Mouse (Mus musculus): ENCODE results near the gene Prg2. TPM values are rescaled to one million over a fixed set of nuclear protein-coding genes. Genes with fewer than 3 reads are reported as not detected.

The Prg2 gene
- total and polyA plus RNA-seq, 3 experiments: 0.17 to 0.42 TPM; not detected in 1

DNA sequence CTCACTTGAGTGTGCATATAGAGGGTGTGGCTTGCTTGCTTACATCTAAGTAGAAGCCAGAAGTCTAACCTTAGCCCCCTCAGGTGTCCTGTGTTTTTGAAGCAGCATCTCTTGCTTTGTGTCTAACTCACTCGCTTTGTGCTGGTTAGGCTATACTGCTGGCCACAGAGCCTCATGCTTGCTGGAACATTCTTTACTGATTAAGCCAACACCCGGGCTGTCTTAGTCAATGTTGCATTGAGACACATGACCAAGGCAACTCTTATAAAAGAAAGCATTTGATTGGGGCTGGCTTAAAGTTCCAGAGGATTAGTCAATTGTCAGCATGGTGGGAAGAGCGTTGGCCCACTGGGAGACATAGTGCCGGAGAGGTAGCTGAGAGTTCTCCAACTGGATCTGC, 38.5 kb upstream of the Prg2 start:
- Histone ChIP-seq H3K9me3 (replicated peaks; ENCODE audit: insufficient read depth, low read length) (no peaks in the 10 kb centered on the region), H3K36me3 (ENCODE audit: control insufficient read depth in 1 of 2, insufficient read depth in 2 of 2, low read length in 2 of 2) (peaks cover 13 to 22% of the 10 kb centered on the region in 2 experiments), H3K27ac (ENCODE audit: control insufficient read depth, low read depth, low read length) (no peak overlapping the region), H3K4me3 (ENCODE audit: control insufficient read depth in 1 of 2, insufficient read depth in 1 of 2, low read depth in 2 of 2, low read length in 2 of 2) (no peak overlapping the region), H3K79me2 (ENCODE audit: control insufficient read depth, insufficient read depth, low read length, poor library complexity) (peaks cover 25% of the 10 kb centered on the region), H3K27me3 (ENCODE audit: control insufficient read depth in 1 of 2, insufficient read depth in 2 of 2, low read length in 2 of 2) (no peaks in the 10 kb centered on the region), H3K4me1 (ENCODE audit: control insufficient read depth in 1 of 2, insufficient read depth in 2 of 2, low read length in 2 of 2) (peaks cover 9 to 20% of the 10 kb centered on the region in 2 experiments), H3K9ac (ENCODE audit: control insufficient read depth, low read depth, low read length, poor library complexity, severe bottlenecking) (no peak overlapping the region)
- no peak for TF ChIP-seq ZKSCAN1 (IDR thresholded peaks at IDR 0.05; ENCODE audit: low read depth, low read length)
- no peak for TF ChIP-seq GABPA (IDR thresholded peaks at IDR 0.05; ENCODE audit: low read depth, low read length)
- TF ChIP-seq HCFC1 (IDR thresholded peaks at IDR 0.05; ENCODE audit: low read depth, low read length): no peak
- no peak for TF ChIP-seq UBTF (IDR thresholded peaks at IDR 0.05; ENCODE audit: borderline replicate concordance, insufficient read depth, low read depth, low read length)
- no peak for TF ChIP-seq TAL1 (IDR thresholded peaks at IDR 0.05; ENCODE audit: low read length)
- no peak for TF ChIP-seq TBP (IDR thresholded peaks at IDR 0.05; ENCODE audit: low read depth, low read length)
- no peak for TF ChIP-seq MAX (IDR thresholded peaks at IDR 0.05; ENCODE audit: low read length)
- TF ChIP-seq BHLHE40 (IDR thresholded peaks at IDR 0.05; ENCODE audit: borderline replicate concordance, low read depth, low read length): no peak
- TF ChIP-seq CHD2 (IDR thresholded peaks at IDR 0.05; ENCODE audit: low read length): no peak
- no peak for TF ChIP-seq CHD1 (IDR thresholded peaks at IDR 0.05; ENCODE audit: low read depth, low read length)
- TF ChIP-seq POLR2AphosphoS2 (IDR thresholded peaks at IDR 0.05; ENCODE audit: low read length): no peak
- TF ChIP-seq POLR2AphosphoS5 (IDR thresholded peaks at IDR 0.05; ENCODE audit: borderline replicate concordance, low read depth, low read length): no peak
- TF ChIP-seq MAFK (IDR thresholded peaks at IDR 0.05; ENCODE audit: borderline replicate concordance, low read depth, low read length): no peak
- no peak for TF ChIP-seq NELFE (IDR thresholded peaks at IDR 0.05; ENCODE audit: low read depth, low read length)
- TF ChIP-seq CTCF (IDR thresholded peaks at IDR 0.05 in 2 of 3, conservative IDR thresholded peaks at IDR 0.05 in 1 of 3; ENCODE audit: control insufficient read depth in 1 of 3, insufficient read depth in 1 of 3, low read depth in 2 of 3, low read length in 3 of 3, poor library complexity in 1 of 3, severe bottlenecking in 1 of 3): no peak
- no peak for TF ChIP-seq ELF1 (IDR thresholded peaks at IDR 0.05; ENCODE audit: low read depth, low read length)
- TF ChIP-seq ETS1 (IDR thresholded peaks at IDR 0.05; ENCODE audit: low read depth, low read length): no peak
- no peak for TF ChIP-seq POLR2A (IDR thresholded peaks at IDR 0.05; ENCODE audit: control insufficient read depth in 1 of 2, insufficient read depth in 1 of 2, low read depth in 1 of 2, low read length in 2 of 2, poor library complexity in 1 of 2)
- no peak for TF ChIP-seq E2F4 (IDR thresholded peaks at IDR 0.05; ENCODE audit: borderline replicate concordance, low read depth, low read length)
- no peak for DNase-seq (ENCODE audit: low read depth, low spot score)

DNA sequence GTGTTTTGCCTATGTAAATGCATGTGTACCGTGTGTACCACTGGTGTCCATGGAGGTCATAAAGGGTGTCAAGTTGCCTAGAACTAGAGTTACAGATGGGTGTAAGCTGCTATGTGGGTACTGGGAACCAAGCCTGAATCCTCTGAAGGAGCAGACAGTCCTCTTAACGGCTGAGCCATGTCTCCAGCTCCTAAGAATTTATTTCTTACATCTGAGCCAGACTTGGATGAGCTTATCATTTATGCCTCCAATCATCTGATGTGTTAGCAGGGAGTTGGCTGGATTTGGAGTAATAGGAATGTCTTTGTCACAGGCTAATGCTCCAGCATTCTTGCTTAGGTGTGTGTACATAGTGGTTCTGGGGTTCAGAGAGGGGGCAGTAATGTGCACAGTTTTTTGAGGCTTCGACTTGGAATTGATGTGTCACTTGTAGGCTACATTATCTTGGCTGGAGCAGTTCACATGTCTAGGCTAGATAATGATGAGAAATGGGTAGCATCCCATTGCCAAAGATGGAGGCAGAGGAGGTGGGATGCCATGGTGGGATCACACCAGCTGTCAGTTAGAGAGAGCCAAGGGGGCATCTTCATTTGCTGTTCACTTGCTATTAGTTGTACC, 33.0 kb upstream of the Prg2 start:
- no peak for DNase-seq (ENCODE audit: low read depth, low spot score)
- H3K27ac ChIP-seq (ENCODE audit: control insufficient read depth, low read depth, low read length): no peak overlapping the region
- TF ChIP-seq TAL1 (IDR thresholded peaks at IDR 0.05; ENCODE audit: low read length) (no peak), ELF1 (IDR thresholded peaks at IDR 0.05; ENCODE audit: low read depth, low read length) (no peak), EP300 (IDR thresholded peaks at IDR 0.05; ENCODE audit: low read depth in 1 of 2, low read length in 2 of 2) (no peak), ZC3H11A (IDR thresholded peaks at IDR 0.05; ENCODE audit: low read depth, low read length) (no peak), ZKSCAN1 (IDR thresholded peaks at IDR 0.05; ENCODE audit: low read depth, low read length) (no peak), CTCF (IDR thresholded peaks at IDR 0.05 in 2 of 3, conservative IDR thresholded peaks at IDR 0.05 in 1 of 3; ENCODE audit: control insufficient read depth in 1 of 3, insufficient read depth in 1 of 3, low read depth in 2 of 3, low read length in 3 of 3, poor library complexity in 1 of 3, severe bottlenecking in 1 of 3) (no peak)
- no peaks in the 10 kb centered on the region; the same call in 1 of the 2 replicates for H3K79me2 ChIP-seq (ENCODE audit: control insufficient read depth, insufficient read depth, low read length, poor library complexity)
- H3K9me3 ChIP-seq (replicated peaks; ENCODE audit: insufficient read depth, low read length): no peaks in the 10 kb centered on the region
- H3K9ac ChIP-seq (ENCODE audit: control insufficient read depth, low read depth, low read length, poor library complexity, severe bottlenecking): no peak overlapping the region
- no peak overlapping the region for H3K4me3 ChIP-seq (ENCODE audit: control insufficient read depth in 1 of 2, insufficient read depth in 1 of 2, low read depth in 2 of 2, low read length in 2 of 2)
- peaks cover 0 to 44% of the 10 kb centered on the region in 2 experiments; a peak in 3 of 4 replicates for H3K36me3 ChIP-seq (ENCODE audit: control insufficient read depth in 1 of 2, insufficient read depth in 2 of 2, low read length in 2 of 2)
- no peaks in the 10 kb centered on the region for H3K27me3 ChIP-seq (ENCODE audit: control insufficient read depth in 1 of 2, insufficient read depth in 2 of 2, low read length in 2 of 2)
- no peaks in the 10 kb centered on the region for H3K4me1 ChIP-seq (ENCODE audit: control insufficient read depth in 1 of 2, insufficient read depth in 2 of 2, low read length in 2 of 2)

All from MEL (cell line).